Mouse (Mus musculus) erythroblast, embryonic 14.5 days (primary cell): ENCODE results near the gene Lrrc1. TPM values are rescaled to one million over a fixed set of nuclear protein-coding genes. Genes with fewer than 3 reads are reported as not detected.

Experiments
- H3K27me3 ChIP-seq: 2 replicates; pipeline ENCODE4 v1.6.1; 2012; ENCODE audit warnings: inconsistent platforms; ENCODE audit not compliant: control insufficient read depth
- H3K36me3 ChIP-seq: 2 replicates; pipeline ENCODE4 v1.6.1; 2012; ENCODE audit warnings: mild to moderate bottlenecking, inconsistent platforms; ENCODE audit not compliant: control insufficient read depth
- H3K4me1 ChIP-seq: 2 replicates; pipeline ENCODE4 v1.6.1; 2012; ENCODE audit warnings: inconsistent platforms; ENCODE audit not compliant: control insufficient read depth
- H3K4me3 ChIP-seq: replicated peaks from 2 replicates; pipeline ENCODE3; 2012; ENCODE audit warnings: moderate library complexity, mild to moderate bottlenecking, inconsistent platforms
- H3K9me3 ChIP-seq: 2 replicates; pipeline ENCODE4 v1.6.1; 2012; ENCODE audit warnings: low read length, inconsistent platforms, mixed read lengths; ENCODE audit not compliant: control insufficient read depth
- GATA1 ChIP-seq: IDR thresholded peaks from 2 replicates; pipeline ENCODE4 v1.6.1; 2012; ENCODE audit warnings: low read length, inconsistent platforms, mixed read lengths
- TAL1 ChIP-seq: IDR thresholded peaks from 3 replicates; pipeline ENCODE4 v1.6.1; 2012; ENCODE audit warnings: low read length, inconsistent platforms, mixed read lengths
- polyA plus RNA-seq: library from polyadenylated mRNA; stranded (reverse); fragments of >175 nt; gene quantifications from 2 replicates; pipeline ENCODE4 v1.2.3, GENCODE M21; 2012

Gene Lrrc1
- polyA plus RNA-seq, 1 experiment = 0.09 TPM

DNA sequence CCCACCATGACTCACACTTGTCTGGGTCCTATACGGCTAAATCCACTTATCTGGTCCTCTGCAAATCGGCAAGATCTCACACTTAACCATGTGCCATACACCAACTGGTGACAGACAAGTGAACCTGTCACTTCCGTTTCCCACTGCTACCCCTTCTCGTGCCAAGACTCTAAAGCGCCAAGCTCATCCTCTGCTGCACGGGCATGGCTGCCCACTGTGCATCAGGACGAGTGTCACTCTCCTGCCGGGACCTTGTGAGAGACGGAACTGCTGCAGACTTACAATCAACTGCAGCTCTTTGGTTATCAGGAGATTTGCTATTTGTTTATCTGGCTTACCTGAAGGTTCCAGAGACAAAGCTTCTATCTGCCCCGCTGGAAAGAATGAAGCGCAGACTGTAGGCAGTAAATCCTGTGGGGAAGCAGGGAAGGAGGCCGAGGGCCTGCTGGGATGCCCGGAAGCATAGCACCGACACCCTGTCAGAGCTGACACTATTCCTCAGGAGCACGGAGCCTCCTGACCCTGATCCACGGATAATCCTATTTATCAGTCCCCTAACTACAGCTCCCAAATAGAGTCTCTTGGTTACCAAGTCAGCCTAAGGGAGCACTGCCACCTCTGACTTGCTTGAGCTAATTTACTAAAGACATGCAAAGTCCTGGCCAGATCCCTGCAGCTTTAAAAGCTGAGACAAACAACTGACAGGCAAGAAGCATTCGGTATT is 9.5 kb downstream of the Lrrc1 start:
- no peaks in the 10 kb centered on the region for H3K9me3 ChIP-seq
- TF ChIP-seq GATA1 (no peak), TAL1 (no peak)
- H3K4me1 ChIP-seq = 0 out of 2 replicates have a peak, but pooled peaks cover 3% of the 10 kb centered on the region
- H3K4me3 ChIP-seq = no peak overlapping the region
- no peaks in the 10 kb centered on the region for H3K36me3 ChIP-seq
- H3K27me3 ChIP-seq = no peaks in the 10 kb centered on the region

DNA sequence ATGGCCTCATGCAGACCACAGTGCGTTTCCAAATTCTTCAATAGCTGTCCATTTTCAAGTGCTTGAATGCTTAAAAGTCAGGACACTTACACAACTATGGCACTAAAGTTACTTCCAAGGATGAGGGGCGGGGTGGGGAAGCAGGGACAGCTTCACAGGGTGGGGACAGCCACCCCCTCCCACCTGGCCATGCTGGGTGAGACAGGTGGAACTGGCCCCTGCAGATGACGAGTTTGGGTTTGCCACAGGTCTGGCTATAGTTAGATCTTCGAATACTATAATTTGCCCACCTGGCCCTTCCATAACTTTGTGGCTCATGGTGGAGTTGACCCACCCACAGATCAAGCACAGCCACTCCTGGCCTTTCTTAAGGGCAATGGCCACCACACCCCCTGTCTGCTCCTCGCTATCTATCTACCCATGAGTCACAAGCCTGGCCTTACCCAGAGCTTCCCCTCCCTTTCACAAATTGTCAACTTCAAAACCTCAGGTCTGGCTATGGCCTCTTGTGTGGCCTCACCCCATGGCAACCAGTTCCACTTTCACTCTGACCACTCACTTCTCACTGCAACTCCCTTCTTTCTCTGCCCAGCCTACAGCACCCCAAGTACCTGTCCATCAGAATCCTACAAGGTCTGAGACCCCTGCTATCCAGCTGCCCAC is 16.2 kb downstream of the Lrrc1 start:
- peaks cover 13% of the 10 kb centered on the region for H3K4me1 ChIP-seq
- H3K27me3 ChIP-seq = no peaks in the 10 kb centered on the region
- no peaks in the 10 kb centered on the region for H3K36me3 ChIP-seq
- TF ChIP-seq GATA1 (no peak), TAL1 (no peak)
- no peak overlapping the region for H3K4me3 ChIP-seq
- H3K9me3 ChIP-seq = no peaks in the 10 kb centered on the region

DNA sequence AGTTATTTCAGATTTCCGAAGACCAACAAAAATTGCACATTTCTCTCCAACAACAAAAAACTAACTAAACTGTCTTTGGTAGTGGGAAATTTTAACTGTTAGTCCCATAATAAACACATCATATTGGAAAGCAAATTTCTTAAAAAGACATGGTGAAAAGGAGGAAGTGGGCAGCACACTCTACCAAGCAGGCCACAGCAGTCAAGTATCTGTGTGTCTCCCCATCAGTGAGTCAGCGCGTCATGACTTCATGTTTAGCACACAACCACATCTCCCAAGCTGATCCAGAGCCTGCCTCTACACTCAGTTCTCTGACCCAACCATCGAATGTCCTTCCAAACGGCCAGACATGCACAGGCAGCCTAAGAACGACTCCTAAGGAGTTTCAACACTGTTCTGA is 17.5 kb downstream of the Lrrc1 start:
- Histone ChIP-seq H3K36me3 (no peaks in the 10 kb centered on the region), H3K27me3 (no peaks in the 10 kb centered on the region), H3K4me3 (no peak overlapping the region), H3K4me1 (peaks cover 13% of the 10 kb centered on the region), H3K9me3 (no peaks in the 10 kb centered on the region)
- no peak for TF ChIP-seq TAL1
- TF ChIP-seq GATA1 = no peak

DNA sequence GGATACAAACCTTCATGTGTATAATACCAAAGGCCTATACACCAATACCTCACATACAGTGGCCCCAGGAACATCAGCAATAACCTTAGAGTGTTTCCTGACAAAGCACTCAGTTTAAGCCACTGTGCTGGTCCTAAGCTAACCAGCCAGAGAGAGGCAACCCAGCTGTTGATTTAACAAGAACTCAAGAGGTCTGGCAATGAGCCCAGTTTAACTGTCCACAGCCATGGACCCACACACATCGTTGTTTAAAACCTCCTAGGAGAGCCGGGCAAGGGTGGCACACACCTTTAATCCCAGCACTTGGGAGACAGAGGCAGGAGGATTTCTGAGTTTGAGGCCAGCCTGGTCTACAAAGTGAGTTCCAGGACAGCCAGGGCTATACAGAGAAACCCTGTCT is 18.0 kb downstream of the Lrrc1 start:
- no peak overlapping the region for H3K4me3 ChIP-seq
- peaks cover 13% of the 10 kb centered on the region for H3K4me1 ChIP-seq
- H3K36me3 ChIP-seq = no peaks in the 10 kb centered on the region
- no peaks in the 10 kb centered on the region for H3K9me3 ChIP-seq
- H3K27me3 ChIP-seq = no peaks in the 10 kb centered on the region
- TF ChIP-seq TAL1 = no peak
- no peak for TF ChIP-seq GATA1

DNA sequence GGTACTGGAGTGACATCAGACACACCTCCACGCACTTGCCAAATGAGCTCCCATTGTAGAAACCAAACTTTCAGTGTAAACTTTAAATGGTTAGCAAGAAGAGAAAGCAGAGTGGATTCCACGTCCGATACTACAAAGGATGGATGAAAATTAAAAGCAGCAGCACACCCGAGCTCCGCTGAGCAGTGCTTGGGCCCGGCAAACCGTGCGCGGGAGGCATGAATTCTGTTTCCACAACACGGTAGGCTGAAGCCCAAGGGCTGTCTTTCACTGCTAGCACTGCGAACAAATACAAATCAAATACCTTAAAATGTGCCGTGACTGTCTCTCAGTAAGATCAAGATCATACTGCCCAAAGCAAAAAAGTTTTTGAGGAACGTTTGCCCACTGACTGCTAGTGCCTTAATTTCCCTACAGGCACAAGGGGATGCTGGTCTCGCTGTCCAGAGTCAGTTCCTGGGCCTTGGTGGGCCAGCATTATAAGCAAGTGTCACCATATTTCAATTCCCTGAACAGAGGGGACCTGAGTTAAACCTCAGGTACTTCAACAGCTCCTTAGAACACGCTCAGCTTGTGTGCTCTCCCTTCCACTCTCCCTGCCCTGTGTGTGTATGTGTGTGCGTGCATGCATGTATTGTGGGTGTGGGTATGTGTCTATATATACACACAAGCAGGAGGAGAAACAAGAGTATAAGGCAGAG is 18.9 kb downstream of the Lrrc1 start:
- Histone ChIP-seq H3K27me3 (no peaks in the 10 kb centered on the region), H3K36me3 (no peaks in the 10 kb centered on the region), H3K4me1 (peaks cover 13% of the 10 kb centered on the region), H3K4me3 (no peak overlapping the region), H3K9me3 (no peaks in the 10 kb centered on the region)
- TF ChIP-seq TAL1 (no peak), GATA1 (no peak)

GRCm38 (mm10) chr9:77523793-77524192 is 20.9 kb downstream of the Lrrc1 start:
- H3K4me1 ChIP-seq = peaks cover 7% of the 10 kb centered on the region
- no peaks in the 10 kb centered on the region for H3K9me3 ChIP-seq
- TF ChIP-seq GATA1 (no peak), TAL1 (no peak)

GRCm38 (mm10) chr9:77522476-77522875 is 22.2 kb downstream of the Lrrc1 start:
- Histone ChIP-seq H3K27me3 (no peaks in the 10 kb centered on the region), H3K4me1 (no peaks in the 10 kb centered on the region), H3K36me3 (no peaks in the 10 kb centered on the region), H3K9me3 (no peaks in the 10 kb centered on the region), H3K4me3 (no peak overlapping the region)
- TF ChIP-seq GATA1 (no peak), TAL1 (no peak)

More at GRCm38 (mm10) chr9:77523793-77524192, 20.9 kb downstream of the Lrrc1 start:
- no peaks in the 10 kb centered on the region for H3K27me3 ChIP-seq
- H3K4me3 ChIP-seq = no peak overlapping the region
- H3K36me3 ChIP-seq = no peaks in the 10 kb centered on the region

GRCm38 (mm10) chr9:77519198-77519597 is 25.5 kb downstream of the Lrrc1 start:
- Histone ChIP-seq H3K36me3 (no peaks in the 10 kb centered on the region), H3K4me3 (no peak overlapping the region), H3K9me3 (no peaks in the 10 kb centered on the region), H3K4me1 (no peaks in the 10 kb centered on the region), H3K27me3 (no peaks in the 10 kb centered on the region)
- no peak for TF ChIP-seq TAL1
- TF ChIP-seq GATA1 = no peak

DNA sequence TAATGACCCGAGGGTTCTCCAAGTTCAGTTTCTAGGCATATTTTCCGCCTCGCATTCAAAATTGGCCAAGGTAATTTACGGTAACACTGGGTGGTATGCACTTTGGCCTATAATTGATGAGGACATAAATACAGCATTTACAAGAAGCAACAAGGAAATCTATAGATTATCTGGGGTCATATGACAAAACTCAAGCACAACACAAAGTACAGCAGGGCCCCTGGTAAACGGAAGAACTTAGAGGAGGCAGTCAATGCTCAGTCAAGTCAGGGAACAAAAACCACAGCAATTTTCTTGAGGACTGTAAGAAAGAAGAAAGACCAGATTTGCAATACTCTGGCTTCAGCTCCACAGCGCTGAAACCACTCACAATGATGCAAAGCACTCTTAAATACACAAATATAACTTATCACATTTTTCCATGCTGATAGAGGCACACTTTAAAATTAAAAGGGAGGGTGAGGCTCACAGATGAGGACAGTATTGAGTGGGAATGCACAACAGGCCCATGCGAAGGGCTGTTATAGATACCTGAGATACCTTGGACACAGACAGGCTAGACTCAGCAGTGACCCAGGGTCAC is 27.8 kb downstream of the Lrrc1 start:
- no peak overlapping the region for H3K4me3 ChIP-seq
- H3K4me1 ChIP-seq = no peaks in the 10 kb centered on the region
- no peaks in the 10 kb centered on the region for H3K9me3 ChIP-seq
- H3K36me3 ChIP-seq = no peaks in the 10 kb centered on the region
- H3K27me3 ChIP-seq = no peaks in the 10 kb centered on the region
- no peak for TF ChIP-seq TAL1
- no peak for TF ChIP-seq GATA1
